Mouse (Mus musculus) embryo, embryonic 11.5 days (tissue): ENCODE data around the gene Scrn1.
A peak's percentile ranks its signal among the peaks of the same experiment; 100 is the strongest.

Source experiments
- DNase-seq: peaks from one replicate; pipeline ENCODE4 v3.0.0-alpha.2; 2012; ENCODE audit warnings: low read depth, low spot score

Gene Scrn1

DNA sequence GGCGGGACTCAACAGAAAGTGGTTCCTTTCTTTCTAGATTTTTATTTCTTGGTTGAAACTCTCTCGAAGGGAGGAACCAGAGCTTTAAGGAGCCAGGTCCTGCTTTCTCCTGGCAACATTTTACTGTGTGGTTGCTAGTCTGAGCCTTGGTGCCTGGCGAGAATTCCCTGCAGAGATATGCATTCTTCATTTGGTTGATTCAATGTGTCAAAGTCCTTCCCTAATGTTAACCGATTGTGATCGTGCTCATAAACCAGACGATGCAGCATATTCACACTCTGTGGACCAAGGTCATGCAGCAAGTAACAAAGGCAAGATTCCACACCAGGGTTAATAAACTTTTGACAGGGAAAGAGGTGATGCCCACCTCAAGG lies 244 bp upstream of the Scrn1 start:
- no peak for DNase-seq

DNA sequence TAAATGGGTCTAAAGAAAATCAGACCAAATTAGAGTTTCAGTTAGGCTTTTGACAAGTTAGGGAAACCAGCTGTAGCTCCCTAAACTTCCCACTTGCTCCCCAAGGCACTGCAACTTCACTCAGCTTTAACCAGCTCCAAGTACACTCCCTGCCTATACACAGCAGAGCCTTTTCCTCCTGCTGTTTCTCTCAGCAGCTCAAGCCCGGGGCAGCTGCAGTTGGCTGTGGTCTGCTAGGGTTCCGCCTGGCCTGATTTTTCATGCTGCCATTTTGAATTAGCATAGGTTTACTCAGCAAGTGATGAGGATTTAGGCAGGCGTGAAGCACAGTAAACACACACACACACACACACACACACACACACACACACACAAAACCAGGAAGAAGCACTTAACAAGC lies 1.3 kb downstream of the Scrn1 start:
- no peak for DNase-seq

DNA sequence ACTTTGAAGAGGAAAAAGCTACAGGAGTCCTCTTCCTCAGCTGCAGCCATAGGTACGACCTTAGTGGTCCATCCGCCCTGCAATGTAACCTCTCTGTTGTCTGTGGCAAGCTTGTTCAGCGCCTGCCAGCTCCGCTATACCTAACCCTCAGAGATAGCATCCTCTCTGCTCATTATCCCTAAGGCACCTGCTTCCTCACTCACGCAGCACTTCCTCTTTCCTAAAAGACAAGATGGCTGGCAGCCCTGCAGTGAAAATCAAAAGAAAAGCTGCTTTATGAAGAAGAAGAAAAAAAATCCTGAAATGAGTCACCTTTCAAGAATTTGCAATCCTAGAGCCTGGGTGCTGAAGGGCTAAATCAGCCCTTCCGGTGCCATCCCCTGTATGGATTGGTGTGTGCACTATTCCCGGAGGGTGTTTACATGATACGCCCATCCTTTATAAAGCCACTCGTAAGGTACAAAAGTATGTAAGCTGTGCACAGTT lies 1.7 kb downstream of the Scrn1 start:
- DNase-seq = no peak

- DNase-seq = no peak
Observed at GRCm38 (mm10) chr6:54563561-54563960, 2.7 kb downstream of the Scrn1 start.

DNA sequence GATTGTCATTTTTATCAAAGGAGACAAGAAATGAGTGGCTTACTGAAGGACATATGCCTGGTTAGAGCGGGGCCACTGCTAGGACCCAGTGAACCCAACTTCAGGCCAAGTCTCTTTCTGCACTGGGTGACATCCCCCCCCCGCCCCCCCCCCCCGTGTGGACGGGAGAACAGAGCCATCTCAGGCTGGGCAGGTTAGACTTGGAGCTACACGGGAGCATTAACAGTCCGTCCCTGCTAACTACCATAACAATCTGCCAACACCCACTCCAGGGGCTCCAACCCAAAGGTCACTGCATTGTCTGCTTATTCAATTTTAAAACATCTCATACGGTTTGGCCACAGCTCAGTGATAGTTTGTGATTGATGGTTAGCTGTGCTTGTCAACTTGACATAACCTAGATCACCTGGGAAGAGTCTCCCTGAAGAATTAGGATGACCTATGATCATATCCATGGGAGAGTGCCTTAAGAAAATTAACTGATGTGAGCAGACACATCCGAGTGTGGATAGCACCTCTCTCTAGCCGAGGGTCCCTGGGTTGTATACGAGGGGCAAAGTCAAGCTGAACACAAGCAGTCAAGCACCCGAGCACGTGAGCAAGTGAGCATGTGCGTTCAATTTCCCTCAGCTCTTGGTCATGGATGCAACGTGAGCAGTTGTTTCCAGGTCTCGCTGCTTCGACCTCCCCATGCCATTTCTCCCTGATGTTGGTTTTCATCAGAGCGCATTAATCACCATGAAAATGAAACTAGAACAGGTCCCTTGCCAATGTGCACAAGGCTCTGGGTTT lies 4.1 kb downstream of the Scrn1 start:
- DNase-seq = no peak

- no peak for DNase-seq
Observed at GRCm38 (mm10) chr6:54558466-54558865, 7.8 kb downstream of the Scrn1 start.

GRCm38 (mm10) chr6:54557671-54558070 lies 8.6 kb downstream of the Scrn1 start:
- DNase-seq = no peak

DNA sequence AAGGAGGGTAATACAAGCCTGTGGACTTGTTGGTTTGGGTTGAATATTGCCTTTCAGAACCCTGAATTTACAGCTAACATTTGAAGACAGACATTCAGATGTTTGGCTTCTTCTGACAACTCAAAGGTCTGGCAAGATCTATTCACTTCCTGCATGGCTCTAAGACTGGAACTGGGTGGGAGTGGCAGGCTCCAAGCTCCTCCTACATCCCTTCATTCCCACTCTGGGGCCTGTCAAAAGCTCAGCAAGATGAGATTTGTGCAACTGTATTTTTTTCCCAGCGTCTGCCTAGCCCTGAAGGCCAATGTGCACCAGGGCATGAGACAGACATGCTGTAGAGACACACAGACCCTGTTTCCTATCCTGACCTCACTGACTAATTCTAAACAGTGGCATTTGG lies 10.5 kb downstream of the Scrn1 start:
- DNase-seq = no peak

DNA sequence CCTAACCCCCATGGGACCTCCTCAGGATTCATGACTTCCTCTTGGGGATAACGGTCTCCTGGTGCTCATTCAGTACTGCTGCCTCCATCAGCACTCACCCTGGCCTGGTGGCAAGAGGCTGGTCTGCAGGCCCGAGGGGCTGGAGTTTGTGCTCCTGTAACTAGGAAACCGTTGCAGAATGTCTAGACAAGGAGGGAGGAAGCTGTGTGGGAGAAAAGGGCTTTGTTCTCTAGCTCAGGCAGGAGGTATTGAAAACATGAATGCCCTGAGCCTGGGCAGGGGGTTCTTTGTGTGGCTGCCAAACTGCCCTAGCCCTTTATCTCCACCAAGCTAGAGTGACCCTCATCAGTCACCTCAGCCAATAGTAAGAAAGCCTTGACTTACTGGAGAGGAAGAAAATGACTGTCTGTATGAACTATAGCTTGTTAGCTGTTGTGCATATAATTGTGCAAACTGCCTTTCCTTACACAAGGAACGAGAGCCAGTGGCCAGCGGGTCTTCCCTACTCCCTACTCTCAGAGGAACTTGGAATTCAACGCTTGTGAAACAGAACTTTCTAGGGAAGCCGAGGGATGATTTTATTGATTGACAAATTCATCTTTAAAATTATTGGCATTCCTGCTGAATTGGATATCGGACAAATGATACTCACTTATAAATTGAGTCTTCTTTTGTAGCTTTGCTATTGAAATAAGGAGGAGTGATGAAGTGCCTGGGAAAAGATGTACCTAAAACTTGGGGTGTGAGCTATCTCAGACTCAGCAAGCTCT lies 11.8 kb downstream of the Scrn1 start:
- peak; percentile 50 for DNase-seq

- DNase-seq = no peak
Observed at GRCm38 (mm10) chr6:54553632-54554031, 12.7 kb downstream of the Scrn1 start.

DNA sequence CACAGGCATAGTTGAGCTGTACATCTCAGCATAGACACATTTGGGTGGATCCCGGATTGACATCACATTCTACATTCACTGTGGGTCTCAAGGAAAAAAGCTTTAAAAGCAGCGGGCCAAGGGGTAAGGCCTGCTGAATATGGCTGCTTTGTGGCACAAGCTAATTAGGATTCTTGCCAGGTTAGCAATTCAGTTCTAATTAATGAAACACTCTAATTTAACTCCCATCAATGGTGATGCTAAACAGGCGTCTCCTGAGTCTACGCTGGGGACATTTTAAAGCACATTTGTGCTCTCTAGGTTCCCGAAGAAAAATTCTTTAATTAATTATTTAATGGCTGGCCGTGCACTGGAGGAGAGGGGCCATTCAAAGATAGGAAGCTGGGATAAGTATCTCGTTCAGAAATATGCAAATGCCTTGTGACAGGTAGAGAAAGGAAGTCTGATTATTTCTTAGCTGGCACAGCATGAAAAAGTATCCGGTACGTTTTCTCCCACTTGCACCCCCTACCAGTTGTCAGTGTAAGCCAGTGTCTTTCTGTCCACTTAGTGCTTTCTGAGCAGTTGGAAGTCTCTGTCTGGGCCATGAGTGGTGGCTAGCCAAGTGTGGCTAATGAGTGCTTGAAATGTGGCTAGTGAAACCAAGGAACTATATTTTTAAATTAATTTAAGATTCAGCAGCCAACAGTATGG lies 13.4 kb downstream of the Scrn1 start:
- no peak for DNase-seq

GRCm38 (mm10) chr6:54550801-54551323 lies 15.4 kb downstream of the Scrn1 start:
- no peak for DNase-seq

DNA sequence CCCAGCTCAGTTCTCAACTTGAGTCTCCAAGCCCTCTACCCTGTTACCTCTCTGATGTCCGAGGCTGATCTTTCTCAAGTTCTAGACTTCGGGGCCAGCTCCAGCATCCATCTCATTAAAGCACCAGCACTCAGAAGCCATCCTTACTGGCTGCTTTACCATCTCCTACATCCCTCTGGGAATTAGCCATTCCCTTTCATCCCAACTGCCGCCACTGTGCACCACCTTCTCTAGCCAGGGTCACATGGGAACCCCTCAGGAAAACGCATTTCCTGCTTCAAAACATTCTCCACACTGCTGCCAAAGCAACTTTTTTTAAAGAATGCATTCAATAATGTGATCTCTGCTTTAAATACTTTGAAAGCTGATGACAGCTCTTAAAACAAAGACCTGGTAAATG lies 17.0 kb downstream of the Scrn1 start:
- DNase-seq = no peak

DNA sequence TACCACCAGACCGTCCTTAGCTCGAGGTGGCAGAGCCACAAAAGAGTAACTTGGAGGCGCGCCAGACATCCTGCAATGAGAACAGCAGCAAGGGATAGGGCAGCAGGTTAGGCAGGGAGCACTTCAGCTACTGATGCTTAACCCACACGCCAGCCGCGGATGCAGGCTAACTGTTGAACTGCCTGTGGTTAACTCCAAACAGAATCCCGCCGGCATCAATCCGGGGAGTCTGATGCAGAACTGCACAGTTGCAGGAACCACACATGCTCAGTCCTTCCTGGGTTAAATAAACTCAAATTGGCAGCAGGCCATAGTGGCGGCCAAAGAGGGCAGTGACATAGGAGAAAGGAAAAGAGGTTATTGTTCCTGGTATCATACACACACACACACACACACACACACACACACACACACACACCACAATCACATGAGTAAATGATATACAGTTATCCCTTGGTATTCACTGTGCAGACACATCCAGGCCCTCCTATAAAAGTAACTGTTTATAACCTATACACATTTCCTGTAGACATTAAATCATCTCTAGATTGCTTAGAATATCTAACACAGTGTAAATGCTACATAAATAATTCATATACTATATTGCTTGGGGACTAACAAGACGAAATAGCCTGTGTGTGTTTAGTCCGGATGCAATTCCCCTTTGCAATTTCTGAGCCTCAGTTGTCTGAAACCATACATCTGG lies 17.8 kb downstream of the Scrn1 start:
- no peak for DNase-seq

GRCm38 (mm10) chr6:54543646-54544045 lies 22.6 kb downstream of the Scrn1 start:
- no peak for DNase-seq

GRCm38 (mm10) chr6:54542836-54543235 lies 23.5 kb downstream of the Scrn1 start:
- no peak for DNase-seq

DNA sequence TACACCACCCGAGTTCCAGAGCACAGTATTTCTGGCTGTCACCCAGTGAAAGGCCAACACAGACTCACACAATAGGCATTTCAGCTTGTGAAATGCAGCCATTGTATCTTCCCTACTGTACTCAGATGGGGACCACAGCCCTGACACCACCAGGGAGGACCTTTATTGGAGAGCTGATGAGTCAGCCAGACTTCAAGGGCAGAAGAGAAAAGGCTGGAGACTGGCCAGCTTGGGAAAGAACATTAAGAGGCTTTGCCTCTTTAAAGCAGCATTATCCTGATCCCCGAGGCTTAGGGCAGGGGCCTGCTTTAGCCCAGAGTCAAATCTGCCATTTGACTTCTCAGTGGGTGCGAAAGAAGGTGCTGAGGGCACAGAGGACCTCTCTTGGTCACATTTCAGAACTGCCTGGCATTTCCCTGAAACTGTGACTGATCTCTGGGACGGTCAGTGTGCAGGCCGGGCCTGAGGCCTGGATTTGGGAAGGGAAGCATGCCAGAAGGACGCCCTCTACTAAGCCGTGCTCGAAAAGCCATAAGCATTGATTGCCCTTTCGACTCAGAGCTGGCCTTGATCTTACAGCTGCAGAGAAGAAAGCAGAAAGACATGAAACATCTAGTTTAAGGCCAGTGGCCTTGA lies 25.9 kb downstream of the Scrn1 start:
- DNase-seq = no peak

GRCm38 (mm10) chr6:54539396-54539795 lies 26.9 kb downstream of the Scrn1 start:
- no peak for DNase-seq

GRCm38 (mm10) chr6:54538773-54539173 lies 27.5 kb downstream of the Scrn1 start:
- DNase-seq = no peak

- no peak for DNase-seq
Observed at GRCm38 (mm10) chr6:54537053-54537452, 29.2 kb downstream of the Scrn1 start.

DNA sequence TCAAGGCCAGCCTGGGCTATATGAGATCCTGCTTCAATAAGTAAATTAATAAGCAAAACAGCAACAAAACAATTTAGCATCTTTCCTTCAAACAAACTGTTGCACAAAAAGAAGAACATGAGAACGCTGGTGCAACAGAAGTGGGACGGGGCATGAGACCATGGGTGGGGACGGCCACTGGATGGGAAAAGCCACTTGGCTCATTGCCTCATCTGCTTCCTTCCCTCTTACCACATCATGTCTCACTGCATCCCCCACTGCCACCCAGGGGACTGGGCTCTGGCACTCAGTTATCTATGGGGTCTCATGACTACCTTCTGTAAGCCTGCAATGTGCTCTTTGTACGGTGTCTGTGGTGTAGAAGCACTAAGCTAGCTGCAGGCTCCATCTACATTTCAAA lies 30.8 kb downstream of the Scrn1 start:
- DNase-seq = no peak
